Mouse (Mus musculus) layer of hippocampus, postnatal 14 days (tissue): ENCODE measurements around the gene Nalcn. TPM values are rescaled to one million over a fixed set of nuclear protein-coding genes. Genes with fewer than 3 reads are reported as not detected.
A peak's percentile ranks its signal among the peaks of the same experiment; 100 is the strongest.

Source experiments
- DNase-seq, 2 experiments: peaks; one replicate each; pipeline ENCODE4 v3.0.0; 2021 to 2022; ENCODE audit warnings: low spot score in 2 of 2, mixed read lengths in 1 of 2
- total RNA-seq, 2 experiments: library from RNA; stranded (reverse); gene quantifications; 2 replicates each; pipeline ENCODE4 v1.2.3; 2021

Gene Nalcn
- total RNA-seq, 2 experiments from 2014 or later, result 61.6 to 66.4 TPM

GRCm38 (mm10) chr14:123513376-123514141, 113.4 kb downstream of the Nalcn start:
- peak; percentile 41 to 71 for DNase-seq

GRCm38 (mm10) chr14:123512923-123513322, 114.0 kb downstream of the Nalcn start:
- no peak for DNase-seq

- no peak for DNase-seq
These were observed 131.4 kb downstream of the Nalcn start for GRCm38 (mm10) chr14:123495544-123495943.

DNA sequence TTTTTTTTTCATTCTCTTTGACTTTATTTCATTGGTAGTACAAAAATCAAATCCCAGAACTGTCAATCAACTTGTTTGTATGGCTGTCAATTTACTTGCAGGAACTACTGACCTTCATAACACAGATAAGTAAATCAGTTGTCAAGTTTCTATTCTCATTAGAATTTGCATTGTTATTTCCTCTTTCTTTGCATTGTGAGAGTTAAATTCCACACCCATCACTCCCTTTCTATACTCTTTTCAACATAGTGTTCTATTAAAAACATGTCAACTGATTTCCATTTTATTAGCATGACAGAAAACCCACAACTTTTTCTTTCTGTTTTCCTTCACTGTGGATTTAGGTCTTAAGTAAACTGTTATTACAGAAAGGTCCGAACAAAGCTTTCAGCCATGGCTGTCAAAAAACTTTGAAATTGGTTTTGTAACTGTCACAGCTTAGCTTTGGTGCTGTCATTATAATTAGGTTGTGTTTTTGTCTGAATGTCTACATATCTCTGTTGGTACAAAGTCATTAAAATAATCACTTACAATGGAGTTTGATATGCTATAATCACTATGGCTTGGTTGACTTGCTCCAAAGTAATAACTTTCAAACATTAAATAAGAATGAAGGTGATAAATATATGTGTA, 138.3 kb downstream of the Nalcn start:
- DNase-seq, result no peak

DNA sequence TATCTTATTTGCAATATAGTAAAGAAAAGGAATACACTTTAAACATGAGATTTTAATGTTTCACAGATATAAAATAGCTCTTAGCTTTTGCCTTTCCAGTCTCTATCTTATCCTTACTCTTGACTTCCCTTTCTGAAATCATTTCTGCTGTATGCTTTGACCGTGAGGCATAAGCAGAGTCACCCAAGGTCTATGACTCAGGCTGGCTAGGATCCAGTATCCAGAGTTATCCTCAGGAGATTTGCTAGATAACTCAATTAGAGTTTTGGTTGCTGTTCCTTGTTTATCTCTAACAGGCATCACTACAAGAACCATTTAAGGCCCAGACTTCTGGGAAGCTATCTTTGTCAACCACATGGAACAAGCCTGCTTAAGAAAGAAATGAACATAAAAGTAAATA, 164.9 kb downstream of the Nalcn start:
- DNase-seq, result no peak

DNA sequence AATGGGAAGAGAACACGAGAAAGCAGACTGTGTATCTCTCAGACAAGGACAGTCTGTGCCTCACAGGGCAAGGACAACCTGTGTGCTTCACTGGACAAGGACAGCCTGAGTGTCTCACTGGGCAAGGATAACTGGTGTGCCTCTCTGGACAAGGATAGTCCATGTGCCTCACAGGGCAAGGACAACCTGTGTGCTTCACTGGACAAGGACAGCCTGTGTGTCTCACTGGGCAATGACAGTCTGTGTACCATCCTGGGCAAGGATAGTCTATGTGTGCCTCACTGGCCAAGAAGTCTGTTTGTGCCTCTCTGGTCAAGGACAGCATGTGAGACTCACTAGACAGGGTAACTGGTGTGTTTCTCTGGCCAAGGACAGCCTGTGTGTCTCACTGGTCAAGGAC, 180.9 kb downstream of the Nalcn start:
- DNase-seq, result no peak

GRCm38 (mm10) chr14:123435542-123435941, 191.4 kb downstream of the Nalcn start:
- no peak for DNase-seq

DNA sequence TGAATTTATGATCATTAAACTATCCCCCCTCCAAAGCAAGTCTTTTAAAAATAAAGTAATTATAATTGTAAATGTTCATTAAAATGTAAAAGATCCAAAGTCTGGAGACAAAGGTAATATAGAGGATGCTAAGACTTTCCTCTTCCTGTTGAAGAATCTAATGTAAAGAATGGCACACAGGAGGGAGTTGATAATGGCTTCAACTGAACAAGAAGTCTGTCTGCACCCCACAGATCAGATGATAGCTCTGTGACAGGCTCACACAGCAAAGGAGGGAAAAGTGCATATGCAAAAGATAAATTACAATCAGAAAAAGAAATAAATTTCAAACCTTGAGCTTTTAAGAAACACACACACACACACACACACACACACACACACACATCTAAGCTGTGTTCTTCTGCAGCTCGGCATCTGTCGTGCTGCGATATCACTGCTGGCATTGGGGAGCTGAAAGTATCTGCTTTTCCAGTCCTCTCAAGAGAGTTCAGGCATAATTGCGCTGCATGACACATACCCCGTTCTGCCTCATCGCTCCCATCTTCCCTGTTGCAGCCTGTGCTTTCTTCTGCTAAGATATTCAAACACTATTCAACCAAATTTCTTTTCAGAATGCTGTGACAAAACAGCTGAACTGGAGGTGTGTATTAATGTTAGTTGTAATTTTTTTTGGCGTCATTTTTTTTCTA, 250.6 kb downstream of the Nalcn start:
- peak; percentile 26 to 54 for DNase-seq

- peak in 1 of 2 experiments; percentile 64 for DNase-seq
These were observed 255.4 kb downstream of the Nalcn start for GRCm38 (mm10) chr14:123371522-123371921.

GRCm38 (mm10) chr14:123359691-123360090, 267.3 kb downstream of the Nalcn start:
- DNase-seq, result no peak

DNA sequence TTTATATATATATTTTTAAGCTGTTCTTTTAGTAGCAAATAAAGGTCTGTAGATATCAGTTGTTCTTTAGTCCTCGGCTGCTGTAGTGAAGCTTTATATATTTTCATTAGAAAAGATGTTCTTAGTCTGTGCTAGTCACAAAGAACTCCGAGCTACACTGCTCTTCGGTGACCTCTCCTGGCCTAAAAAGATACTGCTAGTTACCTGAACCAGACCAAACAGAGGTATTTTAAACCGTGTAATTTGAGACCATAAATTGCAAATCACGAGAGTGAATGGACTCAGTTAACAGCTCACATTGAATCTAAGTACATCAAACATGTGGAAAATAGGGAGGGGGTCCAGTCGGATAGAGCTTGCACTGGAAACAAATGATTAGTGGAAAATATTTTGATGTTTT, 274.0 kb downstream of the Nalcn start:
- peak; percentile 21 to 36 for DNase-seq

GRCm38 (mm10) chr14:123331841-123332240, 295.1 kb downstream of the Nalcn start:
- no peak for DNase-seq

- DNase-seq, result no peak
These were observed 312.6 kb downstream of the Nalcn start for GRCm38 (mm10) chr14:123314369-123314768.

DNA sequence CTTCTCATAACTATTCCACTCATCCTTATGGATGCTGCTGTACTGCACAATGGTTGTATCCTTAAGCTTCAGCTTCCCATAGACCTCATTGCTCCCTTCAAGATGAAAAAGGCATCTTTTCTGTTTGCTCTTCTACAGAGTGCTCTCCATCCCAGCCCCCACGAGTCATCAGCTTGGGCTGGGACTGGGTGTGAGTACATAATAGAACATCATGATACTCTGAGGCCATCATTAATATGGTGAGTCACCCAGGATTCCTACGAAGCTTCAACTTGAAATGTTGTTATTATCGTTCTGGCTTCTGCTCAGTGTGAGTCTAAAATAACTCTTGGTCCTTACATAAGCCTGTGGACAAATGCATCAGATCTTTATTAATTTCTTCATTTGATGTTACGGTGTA, 314.6 kb downstream of the Nalcn start:
- no peak for DNase-seq

DNA sequence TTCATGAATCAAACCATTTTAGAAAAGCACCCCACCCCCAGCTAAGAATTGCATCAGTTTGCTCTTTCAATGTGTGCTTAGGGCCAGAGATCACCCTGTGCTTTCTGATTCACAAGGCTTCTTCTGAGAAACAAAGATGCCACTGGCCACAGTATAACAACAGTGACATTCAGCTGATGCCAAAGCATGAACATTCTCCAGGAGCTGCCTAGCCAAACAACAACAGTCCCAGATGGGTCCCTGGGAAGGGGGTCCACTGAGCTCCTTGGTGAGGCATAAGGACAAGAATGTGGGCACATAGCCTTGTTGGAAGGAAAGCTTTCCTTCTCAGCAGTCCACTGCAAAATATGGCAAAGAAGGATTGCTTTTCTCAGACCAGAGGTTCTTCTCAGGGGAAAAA, 330.9 kb downstream of the Nalcn start:
- peak in 1 of 2 experiments; percentile 61 for DNase-seq

- peak in 1 of 2 experiments; percentile 22 for DNase-seq
These were observed 335.6 kb downstream of the Nalcn start for GRCm38 (mm10) chr14:123291118-123292007.

GRCm38 (mm10) chr14:123282165-123282564, 344.8 kb downstream of the Nalcn start:
- no peak for DNase-seq

DNA sequence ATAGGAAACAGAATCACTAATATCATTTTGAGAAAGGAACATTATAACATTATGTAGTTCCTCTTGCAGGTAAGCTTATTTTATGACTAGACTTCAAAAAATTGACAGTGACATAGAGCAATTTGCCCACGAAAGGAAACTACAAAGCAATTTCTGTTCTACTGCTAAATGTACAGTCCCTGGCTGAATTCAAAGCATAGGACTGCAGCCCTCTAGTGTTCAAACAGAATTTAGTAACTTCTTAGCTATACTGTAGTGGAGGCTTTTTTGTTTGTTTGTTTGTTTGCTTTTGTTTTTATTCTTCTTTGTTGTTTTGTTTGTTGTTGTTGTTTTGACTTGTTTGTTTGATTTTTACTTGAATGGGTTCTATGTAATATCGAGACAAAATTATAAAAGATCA, 354.8 kb downstream of the Nalcn start:
- no peak for DNase-seq

DNA sequence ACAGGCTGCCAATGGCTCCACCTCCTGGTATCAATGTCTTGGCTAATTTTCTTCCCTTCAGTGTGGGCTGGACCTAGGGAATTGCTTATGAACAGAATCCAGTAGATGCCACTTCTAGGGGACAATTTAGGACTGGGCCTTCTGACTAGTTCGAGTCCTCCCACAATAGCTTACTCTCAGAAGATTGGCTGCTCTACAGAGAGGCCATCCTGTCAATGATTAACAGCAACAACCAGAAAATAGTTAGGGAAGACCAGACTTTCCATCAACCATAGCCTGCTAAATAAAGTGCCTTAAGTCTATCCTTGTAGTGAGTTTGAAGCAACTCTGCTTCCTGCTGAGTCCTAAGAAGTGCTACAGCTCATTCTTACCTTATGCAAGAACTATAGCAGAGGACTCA, 386.2 kb downstream of the Nalcn start:
- no peak for DNase-seq

- DNase-seq, result peak; percentile 9 to 58
These were observed 387.0 kb downstream of the Nalcn start for GRCm38 (mm10) chr14:123239945-123240344.

DNA sequence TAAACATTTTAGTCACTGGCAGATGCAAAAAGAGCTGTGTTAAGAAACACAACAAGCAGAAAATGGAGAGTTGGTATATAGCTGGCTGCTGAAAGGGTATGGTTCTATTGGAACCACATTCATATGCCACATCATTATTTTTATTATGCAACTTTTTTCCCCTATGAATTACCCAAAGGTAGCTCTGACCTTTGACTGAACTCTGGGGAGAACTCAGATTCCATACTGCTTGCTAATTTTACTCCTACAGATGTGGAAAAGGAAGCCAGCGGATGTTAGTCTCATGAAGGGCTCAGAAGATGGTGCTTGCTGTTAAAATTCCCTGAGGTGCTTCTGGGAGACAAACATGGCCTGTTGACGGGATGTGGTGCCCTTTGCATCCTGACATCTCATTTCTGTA, 389.9 kb downstream of the Nalcn start:
- no peak for DNase-seq
